Mouse (Mus musculus): ENCODE data around the gene Nsmce4a.

DNA sequence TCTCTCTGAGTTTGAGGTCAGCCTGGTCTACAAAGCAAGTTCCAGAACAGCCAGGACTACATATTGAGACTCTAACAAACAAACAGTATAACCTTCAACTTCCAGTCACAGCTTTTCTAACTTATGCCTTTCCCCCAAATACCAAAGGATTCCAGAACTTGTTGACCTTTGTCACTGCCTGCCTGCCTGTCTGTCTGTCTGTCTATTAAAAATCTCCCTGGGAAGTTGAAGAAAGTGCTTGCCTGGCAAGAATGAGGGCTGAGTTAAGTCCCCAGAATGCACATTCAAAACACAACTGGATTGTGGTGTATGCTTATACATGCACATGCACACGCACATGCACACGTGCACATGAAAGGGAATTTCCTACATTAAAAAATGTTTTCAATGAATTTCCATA, 48.1 kb upstream of the Nsmce4a start:
- TF ChIP-seq CTCF (IDR thresholded peaks at IDR 0.05; ENCODE audit: insufficient read depth, low read length) (no peak), POLR2A (IDR thresholded peaks at IDR 0.05; ENCODE audit: borderline replicate concordance, extremely low read depth, low read depth, low read length) (no peak)

All from lung, adult 2 months (tissue).